Mouse (Mus musculus): ENCODE data around the gene Stx12. TPM values are rescaled to one million over a fixed set of nuclear protein-coding genes. Genes with fewer than 3 reads are reported as not detected.

Gene Stx12
- polyA plus RNA-seq, 1 experiment from 2014 or later = 66.8 TPM

DNA sequence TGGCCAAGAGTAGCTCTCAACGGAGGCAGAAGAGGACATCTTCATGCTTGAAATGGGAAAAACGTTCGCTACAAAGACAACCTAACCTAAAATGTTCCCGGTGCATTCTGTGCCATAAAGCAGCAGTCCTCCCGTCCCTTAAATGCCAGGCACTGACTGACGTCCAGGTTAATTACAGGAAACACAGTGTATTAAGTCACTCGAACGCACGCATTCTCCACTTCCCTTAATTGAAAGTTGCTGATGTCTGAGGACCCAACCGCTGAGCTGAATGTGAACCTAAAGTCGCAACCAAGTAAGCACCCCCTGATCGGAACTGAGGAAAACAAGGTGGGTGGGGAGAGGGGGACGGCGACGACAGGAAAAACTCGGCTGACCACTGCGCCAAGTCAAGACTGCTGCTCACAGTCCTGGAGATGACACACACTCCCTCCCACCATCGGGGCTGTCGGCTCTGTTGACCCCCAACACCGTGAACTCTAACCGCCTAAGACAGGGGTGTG, 697 bp downstream of the Stx12 start:
- peaks cover 8% of the 10 kb centered on the region for H3K4me1 ChIP-seq (ENCODE audit: control insufficient read depth, insufficient read depth, low read length)
- peak overlapping the region; percentile 90 for H3K27ac ChIP-seq (ENCODE audit: low read depth, low read length)
- H3K27me3 ChIP-seq (ENCODE audit: control insufficient read depth, insufficient read depth, low read length) = no peaks in the 10 kb centered on the region
- H3K4me3 ChIP-seq (ENCODE audit: low read depth, low read length) = peak overlapping the region; percentile 93
- H3K9ac ChIP-seq (ENCODE audit: low read depth, low read length) = peak overlapping the region; percentile 97
- H3K4me2 ChIP-seq = peak overlapping the region; percentile 82
- no peak; the same call in 1 of the 2 replicates for ATAC-seq (replicated peaks; ENCODE audit: insufficient number of reproducible peaks, low FRiP score, low TSS enrichment)
- 3% methylated on average over 21 of the region's 21 CpGs for WGBS (ENCODE audit: insufficient replicate concordance)
- H3K9me3 ChIP-seq (replicated peaks; ENCODE audit: control insufficient read depth, low read length) = no peaks in the 10 kb centered on the region
- no peaks in the 10 kb centered on the region for H3K36me3 ChIP-seq (ENCODE audit: control insufficient read depth, insufficient read depth, low read length)

DNA sequence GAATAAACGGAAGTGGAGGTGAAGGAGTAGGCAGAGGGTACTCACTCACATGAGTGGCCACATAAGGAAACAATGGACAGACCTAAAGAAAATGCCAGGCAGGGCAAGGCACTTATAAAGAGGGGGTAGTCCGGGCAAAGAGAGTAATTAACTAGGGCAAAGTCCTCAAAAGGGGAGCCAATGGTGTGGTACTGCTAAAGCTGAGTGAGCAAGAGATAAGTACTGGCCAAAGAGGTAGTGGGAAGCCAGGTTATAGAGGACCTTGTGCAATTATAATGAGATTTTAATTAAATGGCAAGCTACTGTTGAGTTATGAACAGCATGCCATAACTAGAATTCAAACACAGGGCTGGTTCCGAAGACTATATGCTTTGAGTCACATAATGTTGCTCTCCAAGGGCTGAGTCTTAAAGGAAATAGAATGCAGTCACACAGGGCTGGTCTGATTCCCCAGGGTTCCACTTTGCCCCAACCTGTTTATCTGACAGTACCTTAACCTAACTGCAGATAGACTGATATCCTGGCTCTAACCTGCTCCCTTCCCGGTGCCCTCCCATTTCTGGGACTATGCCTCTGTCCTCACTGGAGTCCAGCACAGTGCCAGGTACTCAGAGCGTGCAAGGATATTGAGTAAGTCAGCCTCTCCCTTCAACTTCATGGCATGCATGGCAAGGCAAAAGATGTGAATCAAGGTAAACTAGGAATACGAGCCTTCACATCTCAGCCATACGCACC, 9.8 kb downstream of the Stx12 start:
- Histone ChIP-seq H3K27ac (ENCODE audit: low read depth, low read length) (peak overlapping the region; percentile 78), H3K36me3 (ENCODE audit: control insufficient read depth, insufficient read depth, low read length) (peaks cover 8% of the 10 kb centered on the region), H3K4me2 (no peak overlapping the region), H3K27me3 (ENCODE audit: control insufficient read depth, insufficient read depth, low read length) (no peaks in the 10 kb centered on the region), H3K4me3 (ENCODE audit: low read depth, low read length) (no peak overlapping the region), H3K9ac (ENCODE audit: low read depth, low read length) (no peak overlapping the region), H3K4me1 (ENCODE audit: control insufficient read depth, insufficient read depth, low read length) (peaks cover 23% of the 10 kb centered on the region), H3K9me3 (replicated peaks; ENCODE audit: control insufficient read depth, low read length) (no peaks in the 10 kb centered on the region)
- WGBS (ENCODE audit: insufficient replicate concordance) = 79% methylated on average over 7 of the region's 7 CpGs
- no peak for ATAC-seq (replicated peaks; ENCODE audit: insufficient number of reproducible peaks, low FRiP score, low TSS enrichment)

DNA sequence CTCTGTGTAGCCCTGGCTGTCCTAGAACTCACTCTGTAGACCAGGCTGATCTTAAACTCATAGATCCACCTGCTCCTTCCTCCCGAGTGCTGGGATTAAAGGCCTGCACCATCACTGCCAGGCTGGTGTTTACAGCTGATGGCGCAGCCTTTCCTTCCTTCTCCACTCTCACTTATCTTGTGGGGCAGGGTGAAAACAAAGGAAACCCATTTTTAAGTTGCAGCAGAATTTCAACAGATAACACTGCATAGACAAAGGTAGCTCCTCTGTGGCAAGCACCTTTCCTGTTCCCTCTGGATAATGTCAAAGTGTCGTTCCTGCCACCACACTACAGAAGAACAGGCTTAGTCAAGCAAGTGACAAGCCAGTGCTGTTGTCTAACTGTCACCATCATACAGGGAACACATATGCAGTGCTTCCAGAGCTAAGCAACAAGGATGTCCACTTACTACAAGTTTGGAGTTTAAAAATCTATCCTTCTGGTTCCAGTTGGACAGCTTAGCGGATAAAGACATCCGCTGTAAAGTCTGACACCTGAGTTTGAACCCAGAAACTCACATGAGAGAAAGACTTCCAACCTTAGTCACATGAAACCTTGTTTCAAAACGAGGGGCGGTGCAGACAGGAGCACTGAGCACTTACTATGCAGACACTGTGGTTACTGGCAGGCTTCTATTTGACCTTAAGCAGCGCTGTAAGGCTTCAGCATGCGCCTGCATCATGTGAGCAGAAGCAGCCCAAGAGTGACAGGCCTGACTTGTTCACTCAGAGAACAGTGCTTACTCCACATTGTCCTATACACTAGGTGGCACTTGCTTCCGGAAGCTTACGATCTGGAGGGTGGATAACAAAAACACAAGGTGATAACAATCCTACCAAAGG, 10.6 kb downstream of the Stx12 start:
- H3K36me3 ChIP-seq (ENCODE audit: control insufficient read depth, insufficient read depth, low read length) = peaks cover 14% of the 10 kb centered on the region
- ATAC-seq (replicated peaks; ENCODE audit: insufficient number of reproducible peaks, low FRiP score, low TSS enrichment) = no peak; the same call in 1 of the 2 replicates
- peak overlapping the region; percentile 78 for H3K27ac ChIP-seq (ENCODE audit: low read depth, low read length)
- no peaks in the 10 kb centered on the region for H3K27me3 ChIP-seq (ENCODE audit: control insufficient read depth, insufficient read depth, low read length)
- 50% methylated on average over 11 of the region's 11 CpGs for WGBS (ENCODE audit: insufficient replicate concordance)
- H3K4me2 ChIP-seq = no peak overlapping the region
- H3K4me1 ChIP-seq (ENCODE audit: control insufficient read depth, insufficient read depth, low read length) = peaks cover 23% of the 10 kb centered on the region
- no peak overlapping the region for H3K4me3 ChIP-seq (ENCODE audit: low read depth, low read length)
- H3K9me3 ChIP-seq (replicated peaks; ENCODE audit: control insufficient read depth, low read length) = no peaks in the 10 kb centered on the region
- no peak overlapping the region for H3K9ac ChIP-seq (ENCODE audit: low read depth, low read length)

- no peak for ATAC-seq (replicated peaks; ENCODE audit: insufficient number of reproducible peaks, low FRiP score, low TSS enrichment)
- WGBS (ENCODE audit: insufficient replicate concordance) = 88% methylated on average over 3 of the region's 3 CpGs
- H3K36me3 ChIP-seq (ENCODE audit: control insufficient read depth, insufficient read depth, low read length) = peaks cover 30% of the 10 kb centered on the region
Measured at GRCm38 (mm10) chr4:132871116-132871515, 13.2 kb downstream of the Stx12 start.

GRCm38 (mm10) chr4:132864856-132865255, 19.5 kb downstream of the Stx12 start:
- Histone ChIP-seq H3K4me1 (ENCODE audit: control insufficient read depth, insufficient read depth, low read length) (no peaks in the 10 kb centered on the region), H3K9me3 (replicated peaks; ENCODE audit: control insufficient read depth, low read length) (no peaks in the 10 kb centered on the region), H3K36me3 (ENCODE audit: control insufficient read depth, insufficient read depth, low read length) (peaks cover 46% of the 10 kb centered on the region), H3K27me3 (ENCODE audit: control insufficient read depth, insufficient read depth, low read length) (no peaks in the 10 kb centered on the region), H3K4me2 (no peak overlapping the region), H3K27ac (ENCODE audit: low read depth, low read length) (no peak overlapping the region), H3K9ac (ENCODE audit: low read depth, low read length) (no peak overlapping the region), H3K4me3 (ENCODE audit: low read depth, low read length) (no peak overlapping the region)
- no peak for ATAC-seq (replicated peaks; ENCODE audit: insufficient number of reproducible peaks, low FRiP score, low TSS enrichment)
- 85% methylated on average over 2 of the region's 2 CpGs for WGBS (ENCODE audit: insufficient replicate concordance)

More at GRCm38 (mm10) chr4:132871116-132871515, 13.2 kb downstream of the Stx12 start:
- H3K27ac ChIP-seq (ENCODE audit: low read depth, low read length) = no peak overlapping the region
- no peak overlapping the region for H3K9ac ChIP-seq (ENCODE audit: low read depth, low read length)
- peaks cover 23% of the 10 kb centered on the region for H3K4me1 ChIP-seq (ENCODE audit: control insufficient read depth, insufficient read depth, low read length)
- no peak overlapping the region for H3K4me2 ChIP-seq
- H3K9me3 ChIP-seq (replicated peaks; ENCODE audit: control insufficient read depth, low read length) = no peaks in the 10 kb centered on the region
- H3K27me3 ChIP-seq (ENCODE audit: control insufficient read depth, insufficient read depth, low read length) = no peaks in the 10 kb centered on the region
- no peak overlapping the region for H3K4me3 ChIP-seq (ENCODE audit: low read depth, low read length)

GRCm38 (mm10) chr4:132863012-132863411, 21.3 kb downstream of the Stx12 start:
- Histone ChIP-seq H3K9me3 (replicated peaks; ENCODE audit: control insufficient read depth, low read length) (no peaks in the 10 kb centered on the region), H3K27me3 (ENCODE audit: control insufficient read depth, insufficient read depth, low read length) (no peaks in the 10 kb centered on the region), H3K9ac (ENCODE audit: low read depth, low read length) (no peak overlapping the region), H3K4me2 (no peak overlapping the region), H3K4me3 (ENCODE audit: low read depth, low read length) (no peak overlapping the region), H3K27ac (ENCODE audit: low read depth, low read length) (no peak overlapping the region), H3K4me1 (ENCODE audit: control insufficient read depth, insufficient read depth, low read length) (no peaks in the 10 kb centered on the region), H3K36me3 (ENCODE audit: control insufficient read depth, insufficient read depth, low read length) (peaks cover 47% of the 10 kb centered on the region)
- WGBS (ENCODE audit: insufficient replicate concordance) = 90% methylated on average over 13 of the region's 13 CpGs
- no peak for ATAC-seq (replicated peaks; ENCODE audit: insufficient number of reproducible peaks, low FRiP score, low TSS enrichment)

DNA sequence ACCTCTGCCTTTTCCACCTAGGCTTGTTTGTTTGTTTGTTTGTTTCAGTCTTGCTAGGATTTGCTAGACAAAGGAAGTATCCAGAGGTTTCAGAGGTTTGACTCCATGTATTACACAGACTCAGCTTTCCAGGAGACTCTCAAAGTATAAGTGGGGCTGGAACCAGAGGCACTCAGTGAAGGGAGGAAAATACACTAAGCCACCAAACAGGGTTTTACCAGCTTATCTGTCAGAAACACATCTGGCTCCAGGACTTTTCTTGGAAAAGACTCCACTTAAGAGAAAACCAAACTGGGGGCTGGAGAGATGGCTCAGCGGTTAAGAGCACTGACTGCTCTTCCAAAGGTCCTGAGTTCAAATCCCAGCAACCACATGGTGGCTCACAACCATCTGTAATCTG, 23.4 kb downstream of the Stx12 start:
- no peak overlapping the region for H3K4me3 ChIP-seq (ENCODE audit: low read depth, low read length)
- no peak for ATAC-seq (replicated peaks; ENCODE audit: insufficient number of reproducible peaks, low FRiP score, low TSS enrichment)
- no peak overlapping the region for H3K27ac ChIP-seq (ENCODE audit: low read depth, low read length)
- H3K36me3 ChIP-seq (ENCODE audit: control insufficient read depth, insufficient read depth, low read length) = peaks cover 42% of the 10 kb centered on the region
- 81% methylated on average over 1 of the region's 1 CpGs for WGBS (ENCODE audit: insufficient replicate concordance)
- no peak overlapping the region for H3K9ac ChIP-seq (ENCODE audit: low read depth, low read length)
- no peaks in the 10 kb centered on the region for H3K9me3 ChIP-seq (replicated peaks; ENCODE audit: control insufficient read depth, low read length)
- H3K27me3 ChIP-seq (ENCODE audit: control insufficient read depth, insufficient read depth, low read length) = no peaks in the 10 kb centered on the region
- H3K4me1 ChIP-seq (ENCODE audit: control insufficient read depth, insufficient read depth, low read length) = no peaks in the 10 kb centered on the region
- no peak overlapping the region for H3K4me2 ChIP-seq

- no peaks in the 10 kb centered on the region for H3K9me3 ChIP-seq (replicated peaks; ENCODE audit: control insufficient read depth, low read length)
- peak overlapping the region; percentile 81 for H3K4me2 ChIP-seq
- no peak for ATAC-seq (replicated peaks; ENCODE audit: insufficient number of reproducible peaks, low FRiP score, low TSS enrichment)
- 77% methylated on average over 1 of the region's 1 CpGs for WGBS (ENCODE audit: insufficient replicate concordance)
- no peaks in the 10 kb centered on the region for H3K27me3 ChIP-seq (ENCODE audit: control insufficient read depth, insufficient read depth, low read length)
- H3K4me3 ChIP-seq (ENCODE audit: low read depth, low read length) = peak overlapping the region; percentile 82
- H3K36me3 ChIP-seq (ENCODE audit: control insufficient read depth, insufficient read depth, low read length) = 0 out of 2 replicates have a peak, but pooled peaks cover 9% of the 10 kb centered on the region
- H3K4me1 ChIP-seq (ENCODE audit: control insufficient read depth, insufficient read depth, low read length) = peaks cover 7% of the 10 kb centered on the region; the same call in 1 of the 2 replicates
- peak overlapping the region; percentile 78 for H3K27ac ChIP-seq (ENCODE audit: low read depth, low read length)
- H3K9ac ChIP-seq (ENCODE audit: low read depth, low read length) = peak overlapping the region; percentile 94
Measured at GRCm38 (mm10) chr4:132843705-132844071, 40.6 kb downstream of the Stx12 start.
